Mouse (Mus musculus) intestine, postnatal 0 days (tissue): Measurements from ENCODE around the gene Gm49403. TPM values are rescaled to one million over a fixed set of nuclear protein-coding genes. Genes with fewer than 3 reads are reported as not detected.
A peak's percentile ranks its signal among the peaks of the same experiment; 100 is the strongest.
"Not testable (repeated sequence)": the region's sequence is repeated elsewhere in the genome, so short reads cannot be mapped to it uniquely, and the experiment has no call there.

Experiments
- ATAC-seq: fragments of 200-750 bp; cut with Nextera tagmentation; 2 replicates; pipeline ENCODE4 v1.8.0; 2017; ENCODE audit warnings: mild to moderate bottlenecking, moderate TSS enrichment, moderate library complexity
- H3K27ac ChIP-seq: fragments of 300-500 bp; sonication (generic); 2 replicates; pipeline ENCODE4 v1.5.1; 2014; ENCODE audit warnings: mild to moderate bottlenecking, low read depth, low read length, moderate library complexity
- H3K27me3 ChIP-seq: fragments of 300-500 bp; sonication (generic); replicated peaks from 2 replicates; pipeline ENCODE4 v1.6.1; 2014; ENCODE audit warnings: low read length, mixed read lengths; ENCODE audit not compliant: control insufficient read depth, insufficient read depth
- H3K36me3 ChIP-seq: fragments of 300-500 bp; sonication (generic); 2 replicates; pipeline ENCODE4 v1.6.1; 2014; ENCODE audit warnings: mild to moderate bottlenecking, moderate library complexity; ENCODE audit not compliant: control insufficient read depth, insufficient read depth
- H3K4me1 ChIP-seq: fragments of 300-500 bp; sonication (generic); replicated peaks from 2 replicates; pipeline ENCODE4 v1.6.1; 2014; ENCODE audit warnings: antibody characterized with exemption, low read length, mixed read lengths; ENCODE audit not compliant: control insufficient read depth, insufficient read depth
- H3K4me2 ChIP-seq: fragments of 300-500 bp; sonication (generic); replicated peaks from 2 replicates; pipeline ENCODE4 v1.6.1; 2014; ENCODE audit warnings: low read depth, mild to moderate bottlenecking, moderate library complexity
- H3K4me3 ChIP-seq: fragments of 300-500 bp; sonication (generic); 2 replicates; pipeline ENCODE4 v1.5.1; 2014; ENCODE audit warnings: low read depth, low read length
- H3K9ac ChIP-seq: fragments of 300-500 bp; sonication (generic); 2 replicates; pipeline ENCODE4 v1.6.1; 2014; ENCODE audit warnings: mild to moderate bottlenecking, low read depth, low read length
- H3K9me3 ChIP-seq: fragments of 300-500 bp; sonication (generic); 2 replicates; pipeline ENCODE4 v1.6.1; 2016; ENCODE audit warnings: mixed run types; ENCODE audit not compliant: control insufficient read depth
- CTCF ChIP-seq: sonication (generic); IDR thresholded peaks from 2 replicates; pipeline ENCODE4 v1.5.1; 2016; ENCODE audit warnings: low read depth, mild to moderate bottlenecking, control low read depth, antibody characterized with exemption, moderate library complexity
- WGBS: fragments of 180-500 bp; shearing (Covaris S2); extraction: QIAGEN DNeasy Blood & Tissue Kit; methylation state at CpG from one replicate; pipeline ENCODE4 v1.1.7; 2014; 5-methylcytosine and 5-hydroxymethylcytosine counted together
- polyA plus RNA-seq: library from polyadenylated mRNA; unstranded; fragments of >200 nt; fragmentation: Nextera tagmentation; extraction: Ambion mirVana; gene quantifications from 2 replicates; pipeline ENCODE4 v1.2.1, GENCODE M21; 2015

Gm49403 gene
- not detected in 2 replicates for polyA plus RNA-seq

DNA sequence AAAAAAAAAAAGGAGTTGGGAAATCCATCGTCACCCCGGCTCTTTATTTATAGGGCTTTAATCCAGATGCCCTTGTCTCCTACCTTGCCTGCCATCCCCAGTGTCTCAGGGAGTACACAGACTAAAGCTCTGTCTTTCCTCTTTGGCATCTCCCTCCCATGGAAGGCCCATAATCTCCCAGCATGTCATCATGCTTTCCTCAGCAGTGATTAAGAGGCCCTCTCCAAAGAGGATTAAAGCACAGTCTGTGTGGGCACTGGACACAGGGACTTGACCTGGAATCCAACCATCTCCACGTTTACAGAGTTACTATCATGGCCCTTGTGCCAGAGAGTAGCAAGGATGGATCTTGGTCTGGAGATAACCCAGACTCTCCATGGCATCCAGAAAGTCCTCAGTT lies at the start of gene Gm49403, which contains the start of gene Lbhd1:
Gene Gm49403 (plus strand): TSS at position 315 of the 400 bp plus-strand sequence.
Gene Lbhd1 (plus strand): TSS at position 117 of the 400 bp plus-strand sequence.
- Histone ChIP-seq H3K36me3 (no peaks in the 10 kb centered on the region), H3K4me3 (no peak within 1 kb of the TSS), H3K27ac (no peak within 1 kb of the TSS), H3K4me2 (no peak within 1 kb of the TSS), H3K4me1 (0 out of 2 replicates have a peak, but pooled peaks cover 3% of the 10 kb centered on the region), H3K27me3 (no peaks in the 10 kb centered on the region), H3K9me3 (no peaks in the 10 kb centered on the region), H3K9ac (no peak within 1 kb of the TSS)
- no peak for TF ChIP-seq CTCF
- no peak for ATAC-seq
- 75% methylated on average over 3 of the region's 3 CpGs for WGBS

DNA sequence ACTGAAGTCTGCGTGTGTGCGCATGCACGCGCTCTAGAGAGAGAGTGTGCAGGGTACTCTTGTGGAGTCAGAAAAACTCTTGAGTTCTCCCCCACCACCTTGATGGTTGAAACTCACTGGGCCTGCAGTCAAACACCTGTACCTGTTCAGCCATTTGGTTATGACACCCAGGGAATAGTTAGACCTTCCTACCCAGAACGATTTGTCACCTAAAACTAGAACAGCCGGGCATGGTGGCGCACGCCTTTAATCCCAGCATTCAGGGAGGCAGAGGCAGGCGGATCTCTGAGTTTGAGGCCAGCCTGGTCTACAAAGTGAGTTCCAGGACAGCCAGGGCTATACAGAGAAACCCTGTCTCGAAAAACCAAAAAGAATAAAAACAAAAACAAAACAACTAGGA lies 47.4 kb upstream of the Gm49403 start:
- 92% methylated on average over 10 of the region's 10 CpGs for WGBS
- not testable (repeated sequence) for H3K4me2 ChIP-seq, H3K27ac ChIP-seq, H3K27me3 ChIP-seq, H3K4me3 ChIP-seq, H3K9me3 ChIP-seq, H3K4me1 ChIP-seq, ATAC-seq, H3K9ac ChIP-seq
- peaks cover 34% of the 10 kb centered on the region for H3K36me3 ChIP-seq

DNA sequence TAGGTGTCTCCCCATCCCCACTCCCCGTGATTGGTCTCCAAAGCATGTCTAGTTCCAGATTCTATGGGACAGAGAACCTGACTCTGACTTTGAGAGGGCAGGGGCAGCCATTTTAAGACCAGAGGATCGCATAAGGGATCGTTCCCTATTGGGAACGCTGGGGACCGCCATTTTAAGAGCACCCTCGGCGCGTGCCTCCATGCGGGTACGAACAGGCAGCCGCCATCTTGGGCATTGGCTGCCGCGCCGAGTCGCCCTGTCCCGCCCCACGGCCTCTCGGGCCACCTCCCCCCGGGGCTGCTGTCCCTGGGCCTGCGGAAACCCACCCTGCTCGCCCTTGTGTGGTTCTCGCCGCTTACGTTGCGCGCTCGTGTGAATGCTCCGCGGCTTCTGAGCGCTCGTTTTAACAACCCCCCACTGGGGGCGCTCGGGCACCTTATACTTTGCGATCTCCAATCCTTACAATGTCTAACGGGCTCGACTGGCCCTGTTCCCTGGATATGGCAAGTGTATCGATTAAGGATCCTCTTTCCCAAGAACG lies 46.4 kb upstream of the Gm49403 start, which contains the start of gene Bscl2:
Gene Bscl2 (plus strand): TSS at position 217 of the 541 bp plus-strand sequence.
- ATAC-seq, result peak; percentile 74
- Histone ChIP-seq H3K9ac (peak within 1 kb of the TSS; percentile 83), H3K4me1 (no peaks in the 10 kb centered on the region), H3K27ac (peak within 1 kb of the TSS; percentile 92), H3K4me2 (peak within 1 kb of the TSS; percentile 89), H3K27me3 (no peaks in the 10 kb centered on the region), H3K36me3 (peaks cover 24% of the 10 kb centered on the region), H3K4me3 (peak within 1 kb of the TSS; percentile 62), H3K9me3 (no peaks in the 10 kb centered on the region)
- WGBS, result under 1% methylated on average over 38 of the region's 38 CpGs
- TF ChIP-seq CTCF, result peak; percentile 74

DNA sequence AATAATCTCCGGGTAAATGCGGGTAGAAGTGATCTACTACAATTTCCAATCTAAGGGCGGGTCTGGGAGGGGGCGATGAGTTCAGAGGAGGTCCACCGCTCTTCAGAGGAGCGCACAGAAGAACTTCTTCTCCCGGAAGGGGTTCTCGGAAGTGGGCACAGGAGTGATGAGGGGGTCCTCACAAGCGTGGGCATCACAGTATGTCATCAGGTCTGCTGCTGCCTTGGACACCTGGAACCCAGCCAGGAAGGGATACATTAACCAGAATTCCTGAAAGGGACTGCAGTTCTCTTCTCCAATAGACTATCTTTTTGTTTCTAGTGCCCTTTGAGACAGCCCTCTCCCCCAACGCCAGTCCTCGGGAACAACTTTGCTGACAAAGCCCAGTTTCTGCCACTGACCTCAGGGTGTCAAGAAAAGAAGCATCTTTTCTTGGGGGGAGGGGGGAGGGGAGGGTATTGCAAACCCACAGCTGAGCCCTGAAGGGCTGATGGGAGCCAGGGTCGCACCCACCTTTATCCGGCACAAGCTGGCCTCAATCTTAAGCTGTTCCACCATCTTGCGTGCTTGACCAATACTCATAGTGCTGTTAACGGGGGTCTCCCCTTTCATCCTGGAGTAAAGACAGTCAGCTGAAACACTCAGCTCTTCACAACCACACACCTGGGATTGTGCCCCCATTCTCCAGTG lies 45.5 kb upstream of the Gm49403 start:
- no peak for TF ChIP-seq CTCF
- Histone ChIP-seq H3K4me2 (peak overlapping the region; percentile 89), H3K4me3 (peak overlapping the region; percentile 62), H3K36me3 (peaks cover 15% of the 10 kb centered on the region), H3K9ac (peak overlapping the region; percentile 83), H3K4me1 (no peaks in the 10 kb centered on the region), H3K27ac (peak overlapping the region; percentile 92), H3K27me3 (no peaks in the 10 kb centered on the region), H3K9me3 (no peaks in the 10 kb centered on the region)
- no peak for ATAC-seq
- WGBS, result 20% methylated on average over 15 of the region's 15 CpGs

DNA sequence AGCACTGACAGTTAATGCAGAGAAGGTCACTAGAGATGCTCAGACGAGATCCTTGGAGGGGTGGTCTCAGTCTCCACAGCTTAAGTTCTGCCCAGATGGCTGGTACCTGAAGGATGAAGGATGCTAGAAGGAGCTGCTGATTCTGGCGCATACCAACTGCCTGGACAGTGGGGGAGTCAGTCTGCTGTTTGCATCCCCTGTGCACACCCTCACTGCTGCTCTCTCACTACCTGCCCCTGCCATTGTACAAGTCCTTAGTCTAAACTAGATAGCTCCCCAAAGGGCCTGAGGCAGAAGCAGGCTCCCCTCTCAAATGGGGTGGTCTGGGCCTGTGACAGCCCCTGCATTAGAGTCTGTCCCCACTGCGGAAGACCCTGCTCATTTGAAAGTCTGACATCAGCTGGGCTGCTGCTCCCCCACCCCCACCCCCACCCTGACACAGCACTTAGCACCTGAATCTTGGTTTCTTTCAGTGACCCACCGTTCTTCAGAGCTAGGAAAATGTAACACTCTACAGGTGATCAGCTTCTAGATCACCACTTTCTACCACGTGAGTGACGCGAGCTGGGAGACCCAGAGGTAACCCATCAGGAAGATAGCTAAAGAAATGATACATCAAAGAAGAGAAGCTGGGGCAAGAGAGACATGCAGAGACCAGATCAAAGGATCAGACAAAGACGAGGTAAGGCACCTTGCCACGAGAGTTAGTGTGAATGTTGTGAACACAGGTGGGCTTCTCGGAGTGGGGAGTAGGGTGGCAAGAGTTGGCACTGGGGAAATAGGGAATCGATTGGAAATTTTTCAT lies 44.4 kb upstream of the Gm49403 start, which contains the start of gene Gng3:
Gene Gng3 (minus strand): TSS at position 92 of the 805 bp plus-strand sequence.
- peak within 1 kb of the TSS; percentile 83 for H3K9ac ChIP-seq
- WGBS, result 81% methylated on average over 11 of the region's 11 CpGs
- peaks cover 11% of the 10 kb centered on the region; the same call in 1 of the 2 replicates for H3K36me3 ChIP-seq
- TF ChIP-seq CTCF, result no peak
- ATAC-seq, result no peak
- peak within 1 kb of the TSS; percentile 89 for H3K4me2 ChIP-seq
- H3K27ac ChIP-seq, result peak within 1 kb of the TSS; percentile 92
- peak within 1 kb of the TSS; percentile 62 for H3K4me3 ChIP-seq
- no peaks in the 10 kb centered on the region for H3K27me3 ChIP-seq
- H3K9me3 ChIP-seq, result no peaks in the 10 kb centered on the region
- H3K4me1 ChIP-seq, result no peaks in the 10 kb centered on the region
